In the genomic region with DNA sequence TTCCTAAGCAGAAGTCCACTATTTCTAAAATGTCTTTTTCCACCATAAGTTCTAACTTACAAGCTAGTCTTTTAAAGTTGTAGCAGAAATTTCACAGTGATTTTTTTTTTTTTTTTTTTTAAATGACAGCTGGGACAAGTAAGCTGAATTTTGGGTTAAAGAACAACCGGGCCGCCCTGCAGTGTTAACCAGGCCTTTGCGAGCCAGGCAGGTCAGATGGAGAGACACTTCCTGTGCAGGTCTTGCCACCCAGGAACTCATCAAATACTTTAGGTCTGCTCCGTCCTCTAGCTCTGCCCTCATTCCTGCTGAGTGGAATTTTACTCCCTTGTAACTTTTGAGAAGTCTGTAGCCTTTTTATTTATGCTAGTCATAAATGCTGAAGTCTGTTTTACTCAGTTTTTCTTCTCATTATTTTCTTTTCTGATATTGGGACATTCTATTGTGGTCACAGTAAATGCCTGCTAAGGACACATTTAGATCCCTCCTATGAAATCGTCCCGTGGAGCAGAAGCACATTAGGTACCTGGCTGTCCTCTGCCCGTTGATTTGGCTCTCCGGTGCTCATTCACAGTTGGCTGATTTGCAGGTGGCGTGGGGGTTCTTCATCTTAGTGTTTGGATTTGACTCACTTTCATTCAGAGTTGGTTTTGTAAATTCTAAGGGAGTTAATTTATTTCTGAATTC, we compare ENCODE assay signal across 19 mouse cellular contexts. TPM values are rescaled to one million over a fixed set of nuclear protein-coding genes. Genes with fewer than 3 reads are reported as not detected.
DNase-seq lines count a peak whose midpoint lies in the region; ATAC-seq and TF ChIP-seq lines count a peak whose summit lies in the region.
"Had no signal": no experiment of that assay in that cellular context is flagged by ENCODE, and none has a peak within 500 bp of the region (broad histone marks: within the 10 kb centered on the region; RNA-seq: fewer than 3 reads in every experiment).

No protein-coding gene starts in this region.

- peak; percentile 78 for DNase-seq in midbrain, embryonic 11.5 days (ENCODE audit: low spot score, missing footprints)
- DNase-seq in cerebellum, adult 9-11 months = peak; percentile 58
- DNase-seq in kidney, adult 9 months = peak; percentile 78
- no peak for DNase-seq in right cerebral cortex, postnatal 4 days
- DNase-seq: adrenal gland, adult 2 months; gastrocnemius, adult 2 months; heart, adult 18-20 months; heart, postnatal 4 days; lung, postnatal 10 days; right cerebral cortex, postnatal 25 days; thymus, postnatal 14 days had no signal

- WGBS in midbrain, embryonic 11.5 days = 63% methylated on average over 9 of the region's 9 CpGs
- 65% methylated on average over 9 of the region's 9 CpGs for WGBS in midbrain, embryonic 13.5 days
- 53% methylated on average over 9 of the region's 9 CpGs for WGBS in olfactory bulb, adult 2 months
- WGBS in neural tube, embryonic 15.5 days = 88% methylated on average over 9 of the region's 9 CpGs

- no peak for TF ChIP-seq POLR2A in olfactory bulb, adult 2 months (IDR thresholded peaks at IDR 0.05; ENCODE audit: insufficient read depth, low read depth, low read length)

- no peak overlapping the region for H3K4me3 ChIP-seq in midbrain, embryonic 11.5 days (ENCODE audit: low read depth, low read length)
- no peak overlapping the region for H3K4me3 ChIP-seq in midbrain, embryonic 13.5 days (replicated peaks)
- no peak overlapping the region for H3K4me3 ChIP-seq in olfactory bulb, adult 2 months (ENCODE audit: insufficient read depth, low read depth, low read length)
- no peak overlapping the region for H3K4me3 ChIP-seq in neural tube, embryonic 15.5 days (replicated peaks)
- H3K4me3 ChIP-seq: embryonic facial prominence, embryonic 13.5 days; gastrocnemius, adult 2 months; liver, embryonic 15.5 days had no signal

- H3K9ac ChIP-seq in midbrain, embryonic 11.5 days (ENCODE audit: low read length) = no peak overlapping the region
- H3K9ac ChIP-seq in midbrain, embryonic 13.5 days (replicated peaks) = no peak overlapping the region
- no peak overlapping the region for H3K9ac ChIP-seq in neural tube, embryonic 15.5 days (replicated peaks)
- H3K9ac ChIP-seq: embryonic facial prominence, embryonic 13.5 days; liver, embryonic 15.5 days had no signal

- no peaks in the 10 kb centered on the region for H3K9me3 ChIP-seq in midbrain, embryonic 11.5 days (ENCODE audit: control insufficient read depth, low read length)
- no peaks in the 10 kb centered on the region for H3K9me3 ChIP-seq in midbrain, embryonic 13.5 days
- no peaks in the 10 kb centered on the region for H3K9me3 ChIP-seq in neural tube, embryonic 15.5 days (replicated peaks)
- H3K9me3 ChIP-seq: embryonic facial prominence, embryonic 13.5 days; liver, embryonic 15.5 days had no signal

- TF ChIP-seq CTCF in olfactory bulb, adult 2 months (IDR thresholded peaks at IDR 0.05; ENCODE audit: insufficient read depth, low read depth, low read length) = no peak

- H3K36me3 ChIP-seq in midbrain, embryonic 11.5 days (ENCODE audit: control insufficient read depth, insufficient read depth, low read length) = no peaks in the 10 kb centered on the region; the same call in 1 of the 2 replicates
- peaks cover 18% of the 10 kb centered on the region for H3K36me3 ChIP-seq in midbrain, embryonic 13.5 days
- H3K36me3 ChIP-seq in neural tube, embryonic 15.5 days = peaks cover 29% of the 10 kb centered on the region

- no peaks in the 10 kb centered on the region for H3K4me1 ChIP-seq in midbrain, embryonic 11.5 days (ENCODE audit: control insufficient read depth, insufficient read depth, low read length)
- no peaks in the 10 kb centered on the region for H3K4me1 ChIP-seq in midbrain, embryonic 13.5 days (replicated peaks)
- peaks cover 8% of the 10 kb centered on the region for H3K4me1 ChIP-seq in olfactory bulb, adult 2 months (ENCODE audit: control insufficient read depth, insufficient read depth, low read length)
- H3K4me1 ChIP-seq in neural tube, embryonic 15.5 days = no peaks in the 10 kb centered on the region
- H3K4me1 ChIP-seq: embryonic facial prominence, embryonic 13.5 days; liver, embryonic 15.5 days had no signal

- no peak for ATAC-seq in midbrain, embryonic 11.5 days (ENCODE audit: low FRiP score)
- no peak for ATAC-seq in midbrain, embryonic 13.5 days
- no peak for ATAC-seq in neural tube, embryonic 15.5 days (ENCODE audit: low FRiP score)
- ATAC-seq: CD4-positive, CD25-positive, alpha-beta regulatory T cell, adult 4 months; inflammation-experienced regulatory T-cells, adult 6 months had no signal

- no peaks in the 10 kb centered on the region for H3K27me3 ChIP-seq in midbrain, embryonic 11.5 days (ENCODE audit: control insufficient read depth, insufficient read depth, low read length)
- no peaks in the 10 kb centered on the region for H3K27me3 ChIP-seq in midbrain, embryonic 13.5 days
- no peaks in the 10 kb centered on the region for H3K27me3 ChIP-seq in neural tube, embryonic 15.5 days (replicated peaks)
- H3K27me3 ChIP-seq: embryonic facial prominence, embryonic 13.5 days; liver, embryonic 15.5 days had no signal

- H3K27ac ChIP-seq in midbrain, embryonic 11.5 days (ENCODE audit: low read depth, low read length) = no peak overlapping the region
- H3K27ac ChIP-seq in midbrain, embryonic 13.5 days = no peak overlapping the region
- 0 out of 2 replicates have a peak overlapping the region, but pooled peaks have one; percentile 7 for H3K27ac ChIP-seq in olfactory bulb, adult 2 months (ENCODE audit: insufficient read depth, low read depth, low read length)
- H3K27ac ChIP-seq in neural tube, embryonic 15.5 days (replicated peaks) = no peak overlapping the region
- H3K27ac ChIP-seq: embryonic facial prominence, embryonic 13.5 days; gastrocnemius, adult 2 months; liver, embryonic 15.5 days; stomach, postnatal 0 days had no signal

- H3K4me2 ChIP-seq in midbrain, embryonic 11.5 days = no peak overlapping the region
- H3K4me2 ChIP-seq in midbrain, embryonic 13.5 days (replicated peaks) = no peak overlapping the region
- H3K4me2 ChIP-seq in neural tube, embryonic 15.5 days = no peak overlapping the region
- H3K4me2 ChIP-seq: embryonic facial prominence, embryonic 13.5 days; liver, embryonic 15.5 days had no signal

RNA-seq across cellular contexts. Expression of gene Plekha1, which starts 29.5 kb away (rescaled TPM):
- 37.6 and 40.8 TPM in 2 replicates for polyA plus RNA-seq in midbrain, embryonic 11.5 days (2014; fragmentation: Nextera tagmentation; extraction: Ambion mirVana)
- polyA plus RNA-seq in midbrain, embryonic 13.5 days (2015; fragmentation: Nextera tagmentation; extraction: Ambion mirVana) = 54.6 and 55.5 TPM in 2 replicates
- 219 TPM in 1 of 2 replicates, not detected in the other for polyA plus RNA-seq in olfactory bulb, adult 2 months (2012; ENCODE audit: insufficient read depth, insufficient read length, low replicate concordance, missing spikeins)
- 53.6 and 57.9 TPM in 2 replicates for polyA plus RNA-seq in neural tube, embryonic 15.5 days (2015; fragmentation: Nextera tagmentation; extraction: Ambion mirVana)

RNA-seq across cellular contexts. Expression of gene Htra1, which starts 40.8 kb away (rescaled TPM):
- polyA plus RNA-seq in midbrain, embryonic 11.5 days (2014; fragmentation: Nextera tagmentation; extraction: Ambion mirVana) = 2.7 and 3.5 TPM in 2 replicates
- 4.3 and 6.2 TPM in 2 replicates for polyA plus RNA-seq in midbrain, embryonic 13.5 days (2015; fragmentation: Nextera tagmentation; extraction: Ambion mirVana)
- not detected in 2 replicates for polyA plus RNA-seq in olfactory bulb, adult 2 months (2012; ENCODE audit: insufficient read depth, insufficient read length, low replicate concordance, missing spikeins)
- polyA plus RNA-seq in neural tube, embryonic 15.5 days (2015; fragmentation: Nextera tagmentation; extraction: Ambion mirVana) = 23.7 and 25.1 TPM in 2 replicates
- polyA plus RNA-seq: CD4-positive, CD25-positive, alpha-beta regulatory T cell, adult 4 months; inflammation-experienced regulatory T-cells, adult 6 months had no signal
